Mouse (Mus musculus) cortical plate, adult 2 months (tissue): ENCODE results near the gene Terf2. TPM values are rescaled to one million over a fixed set of nuclear protein-coding genes. Genes with fewer than 3 reads are reported as not detected.

Experiments
- H3K27ac ChIP-seq: fragments of 200-500 bp; 2 replicates; pipeline ENCODE4 v1.5.1; 2012; ENCODE audit warnings: low read length, control low read depth, inconsistent platforms; ENCODE audit not compliant: insufficient read depth
- H3K4me1 ChIP-seq: fragments of 200-500 bp; 2 replicates; pipeline ENCODE4 v1.6.1; 2011; ENCODE audit warnings: low read length; ENCODE audit not compliant: control insufficient read depth, insufficient read depth
- H3K4me3 ChIP-seq: fragments of 200-500 bp; 2 replicates; pipeline ENCODE4 v1.5.1; 2011; ENCODE audit warnings: mild to moderate bottlenecking, low read length, control low read depth; ENCODE audit not compliant: insufficient read depth
- CTCF ChIP-seq: fragments of 200-500 bp; IDR thresholded peaks from 2 replicates; pipeline ENCODE4 v1.5.1; 2011; ENCODE audit warnings: mild to moderate bottlenecking, control low read depth, low read length; ENCODE audit not compliant: insufficient read depth; ENCODE audit errors: extremely low read depth
- POLR2A ChIP-seq: fragments of 200-500 bp; IDR thresholded peaks from 2 replicates; pipeline ENCODE4 v1.6.1; 2011; ENCODE audit warnings: mild to moderate bottlenecking, low read length, control low read depth; ENCODE audit not compliant: insufficient read depth; ENCODE audit errors: extremely low read depth
- polyA plus RNA-seq: library from polyadenylated mRNA; depleted of rRNA; stranded (reverse); fragments of >200 nt; gene quantifications from 2 replicates; pipeline ENCODE4 v1.2.3, GENCODE M21; 2012

The Terf2 gene
- polyA plus RNA-seq, 1 experiment, result 33.3 TPM

DNA sequence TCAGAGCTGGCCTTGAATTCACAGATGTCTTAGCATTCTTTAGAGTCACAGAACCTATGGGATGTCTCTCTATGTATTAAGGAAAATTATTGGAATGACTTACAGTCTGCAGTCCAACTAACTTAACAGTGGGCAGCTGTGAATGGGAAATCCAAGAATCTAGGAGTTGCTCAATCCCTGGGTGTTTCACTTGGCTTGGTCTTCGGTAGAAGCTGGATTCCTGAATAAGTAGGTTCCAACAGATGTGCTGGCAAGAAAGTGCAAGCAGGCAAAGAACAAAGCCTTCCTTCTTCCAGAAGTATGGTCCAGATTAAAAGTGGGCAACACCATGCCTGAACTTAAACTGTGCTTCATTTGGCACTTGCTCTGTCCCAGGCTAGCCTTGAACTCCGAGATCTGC is 4.3 kb upstream of the Terf2 start:
- Histone ChIP-seq H3K27ac (no peak overlapping the region), H3K4me3 (no peak overlapping the region), H3K4me1 (no peaks in the 10 kb centered on the region)
- TF ChIP-seq CTCF, result no peak
- TF ChIP-seq POLR2A, result no peak

GRCm38 (mm10) chr8:107095717-107096365 is 506 bp downstream of the Terf2 start:
- H3K4me3 ChIP-seq, result peak overlapping the region; percentile 69

GRCm38 (mm10) chr8:107090531-107090930 is 5.8 kb downstream of the Terf2 start:
- TF ChIP-seq POLR2A (no peak), CTCF (no peak)
- Histone ChIP-seq H3K4me1 (peaks cover 1% of the 10 kb centered on the region; the same call in 1 of the 2 replicates), H3K27ac (no peak overlapping the region), H3K4me3 (no peak overlapping the region)

More at GRCm38 (mm10) chr8:107095717-107096365, 506 bp downstream of the Terf2 start:
- peaks cover 1% of the 10 kb centered on the region; the same call in 1 of the 2 replicates for H3K4me1 ChIP-seq
- no peak for TF ChIP-seq CTCF
- no peak for TF ChIP-seq POLR2A
- peak overlapping the region; percentile 47 for H3K27ac ChIP-seq

DNA sequence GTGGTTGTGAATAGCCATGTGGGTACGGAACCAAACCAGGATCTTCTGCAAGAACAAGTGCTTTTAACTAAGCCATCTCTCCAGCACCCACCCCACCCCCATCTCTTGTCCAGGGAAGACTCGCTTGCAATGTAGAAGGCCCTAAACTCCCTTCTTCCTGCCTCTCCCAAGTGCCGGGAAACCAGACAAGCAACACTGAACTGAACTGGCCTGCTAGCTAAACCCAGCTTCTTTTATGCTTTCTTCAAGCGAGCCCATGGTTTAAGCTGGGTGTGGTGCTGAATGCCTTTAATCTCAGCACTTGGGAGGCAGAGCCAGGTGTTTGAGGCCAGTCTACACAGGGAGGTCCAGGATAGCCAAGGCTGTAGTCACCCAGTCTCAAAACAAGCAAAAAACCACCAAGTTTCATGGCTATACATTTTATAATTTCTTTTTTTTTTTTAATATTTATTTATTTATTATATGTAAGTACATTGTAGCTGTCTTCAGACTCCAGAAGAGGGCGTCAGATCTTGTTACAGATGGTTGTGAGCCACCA is 7.8 kb downstream of the Terf2 start:
- TF ChIP-seq CTCF (no peak), POLR2A (no peak)
- H3K27ac ChIP-seq, result no peak overlapping the region
- H3K4me1 ChIP-seq, result no peaks in the 10 kb centered on the region
- no peak overlapping the region for H3K4me3 ChIP-seq

DNA sequence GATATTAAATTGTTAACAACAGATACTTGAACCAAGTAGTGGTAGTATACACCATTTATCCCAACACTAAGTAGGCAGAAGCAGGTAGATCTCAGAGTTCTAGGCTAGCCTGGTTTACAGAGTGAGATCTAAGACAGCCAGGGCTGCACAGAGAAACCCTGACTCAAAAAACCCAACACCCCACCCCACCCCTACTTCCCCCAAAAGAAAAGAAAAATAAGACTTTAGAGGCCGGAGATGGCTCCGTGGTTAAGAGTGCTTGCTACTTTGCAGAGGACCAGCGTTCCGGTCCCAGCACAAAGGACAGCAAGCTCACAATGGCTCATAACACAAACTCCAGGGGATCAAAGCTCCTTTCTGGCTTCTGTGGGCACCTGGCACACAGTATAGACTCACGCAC is 10.3 kb downstream of the Terf2 start:
- TF ChIP-seq POLR2A, result no peak
- no peak for TF ChIP-seq CTCF
- H3K27ac ChIP-seq, result no peak overlapping the region
- no peak overlapping the region for H3K4me3 ChIP-seq
- H3K4me1 ChIP-seq, result no peaks in the 10 kb centered on the region

- no peaks in the 10 kb centered on the region for H3K4me1 ChIP-seq
- TF ChIP-seq CTCF, result no peak
- no peak for TF ChIP-seq POLR2A
- H3K4me3 ChIP-seq, result no peak overlapping the region
- no peak overlapping the region for H3K27ac ChIP-seq
Measured at GRCm38 (mm10) chr8:107085358-107085757, 11.0 kb downstream of the Terf2 start.

DNA sequence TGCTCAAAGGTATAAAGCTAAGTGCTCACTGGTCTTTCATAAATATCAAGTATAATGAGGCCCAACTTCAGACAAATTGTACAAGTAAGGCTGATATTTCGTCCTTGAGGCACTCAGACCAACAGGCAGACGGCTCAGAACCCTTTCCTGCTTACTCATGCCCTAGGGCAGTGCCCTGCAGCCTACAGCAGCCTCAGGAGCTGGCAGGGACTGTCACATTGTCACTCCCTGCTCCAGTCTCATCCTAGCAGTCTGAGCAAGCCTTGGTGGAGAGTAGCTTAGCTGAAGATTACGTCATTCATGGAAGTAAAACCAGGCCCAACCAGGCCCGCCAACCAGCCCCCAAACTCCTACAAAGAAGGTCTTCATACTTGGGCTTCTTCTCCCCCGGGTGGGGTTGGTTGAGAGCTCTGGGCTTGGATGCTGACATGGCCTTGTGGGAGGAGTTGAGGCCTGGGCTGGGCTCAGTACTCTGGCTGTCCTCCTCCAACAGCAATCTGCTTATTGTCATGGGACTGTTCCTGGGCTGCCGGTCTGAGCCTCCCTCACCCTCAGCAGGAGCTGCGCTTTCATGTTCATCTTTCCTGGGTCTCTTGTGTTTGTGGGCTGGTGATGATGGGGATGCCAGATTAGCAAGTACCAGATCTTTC is 20.0 kb downstream of the Terf2 start:
- no peaks in the 10 kb centered on the region for H3K4me1 ChIP-seq
- TF ChIP-seq POLR2A, result no peak
- no peak for TF ChIP-seq CTCF
- no peak overlapping the region for H3K27ac ChIP-seq
- no peak overlapping the region for H3K4me3 ChIP-seq

GRCm38 (mm10) chr8:107074128-107074527 is 22.2 kb downstream of the Terf2 start:
- no peaks in the 10 kb centered on the region for H3K4me1 ChIP-seq
- H3K27ac ChIP-seq, result no peak overlapping the region
- TF ChIP-seq POLR2A, result no peak
- TF ChIP-seq CTCF, result no peak
- H3K4me3 ChIP-seq, result no peak overlapping the region

DNA sequence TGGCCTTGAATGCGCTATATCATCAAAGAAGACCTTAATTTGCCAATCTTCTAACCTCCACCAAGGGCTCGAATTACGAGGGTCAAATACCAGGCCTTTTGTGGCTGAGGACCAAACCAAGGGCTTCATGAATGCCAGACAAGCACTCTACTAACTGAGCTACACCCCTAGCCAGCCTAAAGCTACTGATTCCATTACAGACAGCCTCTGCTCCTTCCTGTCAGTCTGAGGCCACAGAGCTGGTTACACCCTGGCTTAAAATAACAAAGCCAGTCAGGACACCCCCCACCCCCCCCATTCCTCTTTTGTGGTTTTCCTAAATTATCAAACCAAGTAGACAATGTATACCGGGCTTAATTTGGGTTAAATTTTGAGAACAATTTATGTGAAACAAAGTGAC is 22.6 kb downstream of the Terf2 start:
- no peak for TF ChIP-seq POLR2A
- no peak for TF ChIP-seq CTCF

GRCm38 (mm10) chr8:107065511-107066496 is 30.5 kb downstream of the Terf2 start, which contains the start of gene Tmed6:
TSS of gene Tmed6 (minus strand) at chr8:107065644.
- no peak for TF ChIP-seq CTCF
- TF ChIP-seq POLR2A, result no peak
- H3K4me3 ChIP-seq, result no peak within 1 kb of the TSS
- H3K27ac ChIP-seq, result no peak within 1 kb of the TSS
- H3K4me1 ChIP-seq, result no peaks in the 10 kb centered on the region

More for the DNA sequence above, 22.6 kb downstream of the Terf2 start:
- Histone ChIP-seq H3K27ac (no peak overlapping the region), H3K4me3 (no peak overlapping the region), H3K4me1 (no peaks in the 10 kb centered on the region)
